Mouse (Mus musculus): ENCODE results near the gene Coro1b. TPM values are rescaled to one million over a fixed set of nuclear protein-coding genes. Genes with fewer than 3 reads are reported as not detected.

Coro1b gene
- 161 and 164 TPM in 2 replicates for polyA plus RNA-seq (2015; fragmentation: Nextera tagmentation; extraction: Ambion mirVana)

GRCm38 (mm10) chr19:4148491-4148806 is at the start of gene Coro1b:
Coro1b (plus strand) TSS chr19:4148619.
- 0% methylated on average over 33 of the region's 33 CpGs for WGBS
- H3K4me1 ChIP-seq (replicated peaks; ENCODE audit: insufficient read depth, low read length), result peaks cover 11% of the 10 kb centered on the region; the same call in 1 of the 2 replicates
- H3K4me3 ChIP-seq (replicated peaks; ENCODE audit: low read depth, low read length), result peak within 1 kb of the TSS; percentile 98
- no peaks in the 10 kb centered on the region for H3K27me3 ChIP-seq (ENCODE audit: insufficient read depth, low read length)
- H3K4me2 ChIP-seq (ENCODE audit: low read length), result peak within 1 kb of the TSS; percentile 89
- peak within 1 kb of the TSS; percentile 87 for H3K27ac ChIP-seq
- H3K9me3 ChIP-seq (replicated peaks; ENCODE audit: low read length), result no peaks in the 10 kb centered on the region
- ATAC-seq (replicated peaks; ENCODE audit: low FRiP score, low read depth), result peak; percentile 91
- DNase-seq (ENCODE audit: low spot score), result peak; percentile 96
- no peak for TF ChIP-seq CTCF (IDR thresholded peaks at IDR 0.05; ENCODE audit: low read depth)
- peaks cover 18% of the 10 kb centered on the region for H3K36me3 ChIP-seq (ENCODE audit: insufficient read depth, low read length)
- H3K9ac ChIP-seq (ENCODE audit: low read depth, low read length), result peak within 1 kb of the TSS; percentile 93

- DNase-seq (ENCODE audit: low spot score) (peak; percentile 95), ATAC-seq (replicated peaks; ENCODE audit: low FRiP score, low read depth) (0 out of 2 replicates have a peak, but pooled peaks have one; percentile 0)
- H3K36me3 ChIP-seq (ENCODE audit: insufficient read depth, low read length), result no peaks in the 10 kb centered on the region
- H3K9me3 ChIP-seq (replicated peaks; ENCODE audit: low read length), result no peaks in the 10 kb centered on the region
- H3K4me1 ChIP-seq (replicated peaks; ENCODE audit: insufficient read depth, low read length), result peaks cover 26% of the 10 kb centered on the region; the same call in 1 of the 2 replicates
- no peaks in the 10 kb centered on the region for H3K27me3 ChIP-seq (ENCODE audit: insufficient read depth, low read length)
- H3K27ac ChIP-seq, result peak overlapping the region; percentile 31; the same call in 1 of the 2 replicates
- H3K4me3 ChIP-seq (replicated peaks; ENCODE audit: low read depth, low read length), result no peak overlapping the region
- H3K4me2 ChIP-seq (ENCODE audit: low read length), result peak overlapping the region; percentile 79
- H3K9ac ChIP-seq (ENCODE audit: low read depth, low read length), result peak overlapping the region; percentile 59; the same call in 1 of the 2 replicates
- peak; percentile 95 for TF ChIP-seq CTCF (IDR thresholded peaks at IDR 0.05; ENCODE audit: low read depth)
- WGBS, result 8% methylated on average over 9 of the region's 9 CpGs
These were observed 49.4 kb upstream of the Coro1b start for GRCm38 (mm10) chr19:4099056-4099455.

- H3K27me3 ChIP-seq (ENCODE audit: insufficient read depth, low read length), result no peaks in the 10 kb centered on the region
- peak within 1 kb of the TSS; percentile 40 for H3K4me3 ChIP-seq (replicated peaks; ENCODE audit: low read depth, low read length)
- peak within 1 kb of the TSS; percentile 59 for H3K9ac ChIP-seq (ENCODE audit: low read depth, low read length)
- peak; percentile 60 for DNase-seq (ENCODE audit: low spot score)
- peak within 1 kb of the TSS; percentile 79 for H3K4me2 ChIP-seq (ENCODE audit: low read length)
- H3K9me3 ChIP-seq (replicated peaks; ENCODE audit: low read length), result no peaks in the 10 kb centered on the region
- peaks cover 26% of the 10 kb centered on the region; the same call in 1 of the 2 replicates for H3K4me1 ChIP-seq (replicated peaks; ENCODE audit: insufficient read depth, low read length)
- WGBS, result 1% methylated on average over 52 of the region's 53 CpGs
- ATAC-seq (replicated peaks; ENCODE audit: low FRiP score, low read depth), result no peak
- H3K27ac ChIP-seq, result peak within 1 kb of the TSS; percentile 31; the same call in 1 of the 2 replicates
- TF ChIP-seq CTCF (IDR thresholded peaks at IDR 0.05; ENCODE audit: low read depth), result no peak
- 0 out of 2 replicates have a peak, but pooled peaks cover under 1% of the 10 kb centered on the region for H3K36me3 ChIP-seq (ENCODE audit: insufficient read depth, low read length)
These were observed 48.3 kb upstream of the Coro1b start, which contains the start of gene Pitpnm1 for GRCm38 (mm10) chr19:4099837-4100717. Pitpnm1 (plus strand) TSS chr19:4099998.

GRCm38 (mm10) chr19:4100718-4101261 is 47.6 kb upstream of the Coro1b start:
- Histone ChIP-seq H3K36me3 (ENCODE audit: insufficient read depth, low read length) (0 out of 2 replicates have a peak, but pooled peaks cover 2% of the 10 kb centered on the region), H3K27me3 (ENCODE audit: insufficient read depth, low read length) (no peaks in the 10 kb centered on the region), H3K4me2 (ENCODE audit: low read length) (peak overlapping the region; percentile 79), H3K9me3 (replicated peaks; ENCODE audit: low read length) (no peaks in the 10 kb centered on the region), H3K4me3 (replicated peaks; ENCODE audit: low read depth, low read length) (peak overlapping the region; percentile 40), H3K9ac (ENCODE audit: low read depth, low read length) (peak overlapping the region; percentile 59), H3K4me1 (replicated peaks; ENCODE audit: insufficient read depth, low read length) (peaks cover 26% of the 10 kb centered on the region; the same call in 1 of the 2 replicates), H3K27ac (no peak overlapping the region)
- WGBS, result 1% methylated on average over 42 of the region's 52 CpGs
- ATAC-seq (replicated peaks; ENCODE audit: low FRiP score, low read depth) (no peak), DNase-seq (ENCODE audit: low spot score) (no peak)
- TF ChIP-seq CTCF (IDR thresholded peaks at IDR 0.05; ENCODE audit: low read depth), result no peak

GRCm38 (mm10) chr19:4101466-4101865 is 47.0 kb upstream of the Coro1b start:
- no peak overlapping the region for H3K4me3 ChIP-seq (replicated peaks; ENCODE audit: low read depth, low read length)
- no peak for TF ChIP-seq CTCF (IDR thresholded peaks at IDR 0.05; ENCODE audit: low read depth)
- H3K9ac ChIP-seq (ENCODE audit: low read depth, low read length), result no peak overlapping the region
- H3K27ac ChIP-seq, result no peak overlapping the region
- no peaks in the 10 kb centered on the region for H3K9me3 ChIP-seq (replicated peaks; ENCODE audit: low read length)
- ATAC-seq (replicated peaks; ENCODE audit: low FRiP score, low read depth) (no peak), DNase-seq (ENCODE audit: low spot score) (no peak)
- H3K36me3 ChIP-seq (ENCODE audit: insufficient read depth, low read length), result 0 out of 2 replicates have a peak, but pooled peaks cover 2% of the 10 kb centered on the region
- H3K4me2 ChIP-seq (ENCODE audit: low read length), result peak overlapping the region; percentile 79; the same call in 1 of the 2 replicates
- H3K27me3 ChIP-seq (ENCODE audit: insufficient read depth, low read length), result no peaks in the 10 kb centered on the region
- peaks cover 26% of the 10 kb centered on the region; the same call in 1 of the 2 replicates for H3K4me1 ChIP-seq (replicated peaks; ENCODE audit: insufficient read depth, low read length)
- WGBS, result 78% methylated on average over 6 of the region's 6 CpGs

- TF ChIP-seq CTCF (IDR thresholded peaks at IDR 0.05; ENCODE audit: low read depth), result no peak
- H3K4me2 ChIP-seq (ENCODE audit: low read length), result no peak overlapping the region
- DNase-seq (ENCODE audit: low spot score), result no peak
- H3K27me3 ChIP-seq (ENCODE audit: insufficient read depth, low read length), result no peaks in the 10 kb centered on the region
- WGBS, result 84% methylated on average over 2 of the region's 2 CpGs
- no peaks in the 10 kb centered on the region for H3K9me3 ChIP-seq (replicated peaks; ENCODE audit: low read length)
- no peak for ATAC-seq (replicated peaks; ENCODE audit: low FRiP score, low read depth)
- H3K9ac ChIP-seq (ENCODE audit: low read depth, low read length), result no peak overlapping the region
- H3K36me3 ChIP-seq (ENCODE audit: insufficient read depth, low read length), result 0 out of 2 replicates have a peak, but pooled peaks cover 2% of the 10 kb centered on the region
- H3K4me1 ChIP-seq (replicated peaks; ENCODE audit: insufficient read depth, low read length), result peaks cover 26% of the 10 kb centered on the region; the same call in 1 of the 2 replicates
- H3K4me3 ChIP-seq (replicated peaks; ENCODE audit: low read depth, low read length), result no peak overlapping the region
- no peak overlapping the region for H3K27ac ChIP-seq
These were observed 46.4 kb upstream of the Coro1b start for GRCm38 (mm10) chr19:4102049-4102448.
